16 mouse cellular contexts compared by ENCODE assay signal in the genomic region with DNA sequence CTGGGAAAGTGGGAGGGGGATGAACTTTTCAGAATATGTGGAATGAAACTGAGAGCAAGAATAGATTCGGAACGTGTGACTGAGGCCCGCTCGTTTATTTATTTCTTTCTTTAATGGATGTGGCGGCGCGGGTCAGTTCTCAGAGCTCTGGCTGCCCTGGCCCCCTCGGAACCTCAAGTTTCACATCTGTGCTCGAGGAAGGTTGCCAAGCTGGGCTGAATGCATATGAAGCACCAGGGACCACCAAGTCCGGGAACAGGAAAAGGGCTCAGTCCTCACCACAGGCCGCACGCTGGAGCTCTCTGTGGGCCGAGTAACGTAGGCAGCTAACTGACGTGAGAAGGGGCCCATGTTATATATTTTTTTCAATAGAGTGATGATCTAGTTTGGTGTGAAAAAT. TPM values are rescaled to one million over a fixed set of nuclear protein-coding genes. Genes with fewer than 3 reads are reported as not detected.
DNase-seq lines count a peak whose midpoint lies in the region; ATAC-seq and TF ChIP-seq lines count a peak whose summit lies in the region.
"Had no signal": no experiment of that assay in that cellular context is flagged by ENCODE, and none has a peak within 500 bp of the region (broad histone marks: within the 10 kb centered on the region; RNA-seq: fewer than 3 reads in every experiment).

No protein-coding gene starts in this region.

- no peak overlapping the region for H3K4me3 ChIP-seq in heart, embryonic 10.5 days
- H3K4me3 ChIP-seq in lung, embryonic 15.5 days, result no peak overlapping the region
- no peak overlapping the region for H3K4me3 ChIP-seq in stomach, embryonic 16.5 days (replicated peaks; ENCODE audit: low read length)
- no peak overlapping the region for H3K4me3 ChIP-seq in thymus, adult 2 months (ENCODE audit: control insufficient read depth, insufficient read depth, low read length)
- H3K4me3 ChIP-seq: heart, adult 2 months; midbrain, embryonic 13.5 days had no signal

- no peaks in the 10 kb centered on the region for H3K9me3 ChIP-seq in heart, embryonic 10.5 days
- no peaks in the 10 kb centered on the region for H3K9me3 ChIP-seq in lung, embryonic 15.5 days
- no peaks in the 10 kb centered on the region for H3K9me3 ChIP-seq in stomach, embryonic 16.5 days (replicated peaks; ENCODE audit: control insufficient read depth, low read length)
- H3K9me3 ChIP-seq: midbrain, embryonic 13.5 days had no signal

- no peak overlapping the region for H3K9ac ChIP-seq in lung, embryonic 15.5 days
- peak overlapping the region; percentile 52; the same call in 1 of the 2 replicates for H3K9ac ChIP-seq in stomach, embryonic 16.5 days (ENCODE audit: low read length)
- H3K9ac ChIP-seq: hindbrain, embryonic 14.5 days; midbrain, embryonic 13.5 days had no signal

- no peak for TF ChIP-seq POLR2A in thymus, adult 2 months (IDR thresholded peaks at IDR 0.05; ENCODE audit: control insufficient read depth, extremely low read depth, insufficient read depth, low read length, poor library complexity)

- no peak for TF ChIP-seq CTCF in thymus, adult 2 months (IDR thresholded peaks at IDR 0.05; ENCODE audit: borderline replicate concordance, control insufficient read depth, extremely low read depth, insufficient read depth, low read length, poor library complexity)

- intact Hi-C loops in heart, postnatal 25 days (cut with DNase I), result no loop called here

- DNase-seq in heart, embryonic 10.5 days (ENCODE audit: low spot score), result no peak
- no peak for DNase-seq in heart, postnatal 25 days (ENCODE audit: low spot score)
- no peak for DNase-seq in lung, postnatal 14 days
- peak; percentile 50 for DNase-seq in forelimb bud, embryonic 11.5 days (ENCODE audit: low read depth, low spot score)
- no peak for DNase-seq in urinary bladder, postnatal 4 days (ENCODE audit: low spot score in 2 of 2)
- no peak for DNase-seq in thymus, adult 2 months
- DNase-seq: adrenal gland, adult 2 months; cerebellum, postnatal 25 days; heart, adult 2 months; kidney, adult 2 months; layer of hippocampus, postnatal 36 days had no signal

- H3K36me3 ChIP-seq in heart, embryonic 10.5 days, result no peaks in the 10 kb centered on the region
- H3K36me3 ChIP-seq in lung, embryonic 15.5 days, result no peaks in the 10 kb centered on the region
- H3K36me3 ChIP-seq in stomach, embryonic 16.5 days (ENCODE audit: control insufficient read depth, insufficient read depth, low read length), result no peaks in the 10 kb centered on the region
- no peaks in the 10 kb centered on the region for H3K36me3 ChIP-seq in thymus, adult 2 months (ENCODE audit: control insufficient read depth, insufficient read depth, low read length)
- H3K36me3 ChIP-seq: midbrain, embryonic 13.5 days had no signal

- peak; percentile 41; the same call in 1 of the 2 replicates for ATAC-seq in lung, embryonic 15.5 days (ENCODE audit: borderline replicate concordance, extremely low read depth, low FRiP score, low TSS enrichment)
- no peak for ATAC-seq in stomach, embryonic 16.5 days (ENCODE audit: insufficient read depth, low FRiP score)
- ATAC-seq: forebrain, embryonic 16.5 days; midbrain, embryonic 13.5 days had no signal

- no peaks in the 10 kb centered on the region for H3K27me3 ChIP-seq in heart, embryonic 10.5 days (ENCODE audit: insufficient read depth, poor library complexity, severe bottlenecking)
- H3K27me3 ChIP-seq in lung, embryonic 15.5 days, result no peaks in the 10 kb centered on the region
- H3K27me3 ChIP-seq in stomach, embryonic 16.5 days (ENCODE audit: control insufficient read depth, insufficient read depth, low read length), result no peaks in the 10 kb centered on the region
- H3K27me3 ChIP-seq in thymus, adult 2 months (ENCODE audit: control insufficient read depth, insufficient read depth, low read length), result no peaks in the 10 kb centered on the region
- H3K27me3 ChIP-seq: midbrain, embryonic 13.5 days had no signal

- peaks cover 33% of the 10 kb centered on the region for H3K4me1 ChIP-seq in heart, embryonic 10.5 days
- 0 out of 2 replicates have a peak, but pooled peaks cover under 1% of the 10 kb centered on the region for H3K4me1 ChIP-seq in lung, embryonic 15.5 days
- peaks cover 8% of the 10 kb centered on the region; the same call in 1 of the 2 replicates for H3K4me1 ChIP-seq in stomach, embryonic 16.5 days (ENCODE audit: control insufficient read depth, insufficient read depth, low read length)
- no peaks in the 10 kb centered on the region for H3K4me1 ChIP-seq in thymus, adult 2 months (replicated peaks; ENCODE audit: control insufficient read depth, insufficient read depth, low read length)

- 74% methylated on average over 15 of the region's 15 CpGs for WGBS in heart, embryonic 10.5 days
- 46% methylated on average over 15 of the region's 15 CpGs for WGBS in lung, embryonic 15.5 days
- WGBS in stomach, embryonic 16.5 days, result 43% methylated on average over 15 of the region's 15 CpGs
- WGBS in thymus, adult 2 months, result 89% methylated on average over 15 of the region's 15 CpGs

- 0 out of 2 replicates have a peak overlapping the region, but pooled peaks have one; percentile 3 for H3K4me2 ChIP-seq in lung, embryonic 15.5 days
- peak overlapping the region; percentile 19; the same call in 1 of the 2 replicates for H3K4me2 ChIP-seq in stomach, embryonic 16.5 days (ENCODE audit: low read depth, low read length)
- H3K4me2 ChIP-seq: hindbrain, embryonic 14.5 days; midbrain, embryonic 13.5 days had no signal

- H3K27ac ChIP-seq in heart, embryonic 10.5 days, result peak overlapping the region; percentile 2; the same call in 1 of the 2 replicates
- H3K27ac ChIP-seq in lung, embryonic 15.5 days, result peak overlapping the region; percentile 33; the same call in 1 of the 2 replicates
- 0 out of 2 replicates have a peak overlapping the region, but pooled peaks have one; percentile 16 for H3K27ac ChIP-seq in stomach, embryonic 16.5 days (ENCODE audit: low read length)
- no peak overlapping the region for H3K27ac ChIP-seq in thymus, adult 2 months (ENCODE audit: control insufficient read depth, insufficient read depth, low read length)
- H3K27ac ChIP-seq: heart, adult 2 months; hindbrain, embryonic 14.5 days; midbrain, embryonic 13.5 days had no signal

RNA-seq across cellular contexts. Expression of a gene that starts 18.0 kb away (rescaled TPM):
- polyA plus RNA-seq in heart, embryonic 10.5 days (2016; fragmentation: Nextera tagmentation; extraction: Ambion mirVana), result 63.7 and 204 TPM in 2 replicates
- not detected for total RNA-seq in heart, postnatal 25 days (2021)
- polyA plus RNA-seq in lung, embryonic 15.5 days (2015; fragmentation: Nextera tagmentation; extraction: Ambion mirVana), result 18.6 and 19.1 TPM in 2 replicates
- polyA plus RNA-seq in stomach, embryonic 16.5 days (2015; fragmentation: Nextera tagmentation; extraction: Ambion mirVana), result 34.3 and 43.5 TPM in 2 replicates
- polyA plus RNA-seq in thymus, adult 2 months (2012; rRNA removed), result 2.8 and 5.4 TPM in 2 replicates
- total RNA-seq: heart, adult 2 months had no signal
- polyA plus RNA-seq: heart, adult 2 months had no signal

RNA-seq across cellular contexts. Expression of a gene that starts 48.2 kb away (rescaled TPM):
- polyA plus RNA-seq in heart, embryonic 10.5 days (2016; fragmentation: Nextera tagmentation; extraction: Ambion mirVana), result 130 and 151 TPM in 2 replicates
- 10 to 100 TPM; 29.7 to 31.9 TPM for total RNA-seq in heart, postnatal 25 days (2021)
- polyA plus RNA-seq in lung, embryonic 15.5 days (2015; fragmentation: Nextera tagmentation; extraction: Ambion mirVana), result 148 and 149 TPM in 2 replicates
- 148 and 151 TPM in 2 replicates for polyA plus RNA-seq in stomach, embryonic 16.5 days (2015; fragmentation: Nextera tagmentation; extraction: Ambion mirVana)
- polyA plus RNA-seq in thymus, adult 2 months (2012; rRNA removed), result 42.2 and 49.7 TPM in 2 replicates
